ENCODE assay signal across 10 mouse cellular contexts in the genomic region with DNA sequence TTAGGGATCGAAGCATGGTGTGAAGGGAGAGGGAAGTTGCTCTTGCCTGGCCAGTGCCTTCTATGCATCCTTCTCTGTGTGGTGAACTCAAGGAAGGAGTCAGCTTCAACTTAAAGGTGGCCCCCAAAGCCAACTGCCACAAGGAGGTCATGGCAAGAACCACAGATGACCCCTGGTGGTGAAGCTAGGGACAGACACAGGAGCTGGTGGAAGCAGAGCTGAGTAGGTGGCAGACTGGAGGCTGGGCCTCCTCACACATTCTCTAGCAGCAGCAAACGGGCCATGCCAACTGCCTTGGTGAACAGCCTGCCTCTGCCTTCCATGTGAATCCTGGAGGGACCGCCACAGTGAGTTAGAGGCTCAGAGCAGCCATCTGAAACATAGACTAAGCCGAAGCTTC. TPM values are rescaled to one million over a fixed set of nuclear protein-coding genes. Genes with fewer than 3 reads are reported as not detected.
DNase-seq lines count a peak whose midpoint lies in the region; ATAC-seq and TF ChIP-seq lines count a peak whose summit lies in the region.
"Had no signal": no experiment of that assay in that cellular context is flagged by ENCODE, and none has a peak within 500 bp of the region (broad histone marks: within the 10 kb centered on the region; RNA-seq: fewer than 3 reads in every experiment).

No protein-coding gene starts in this region.

- intact Hi-C loops in left cerebral cortex, postnatal 36 days (cut with DNase I), result loop anchor here (2.0 kb wide), 1 partner anchor 113 kb away; no protein-coding TSS in a partner anchor

- DNase-seq in liver, result peak; percentile 47
- DNase-seq in liver, embryonic 11.5 days (ENCODE audit: low spot score), result no peak
- peak; percentile 55 for DNase-seq in adrenal gland, postnatal 25 days
- DNase-seq in forelimb bud, embryonic 11.5 days (ENCODE audit: low read depth, low spot score), result peak; percentile 62
- DNase-seq in kidney, adult 2 months, result peak; percentile 79
- peak; percentile 41 to 70 for DNase-seq in left cerebral cortex, postnatal 36 days (ENCODE audit: low spot score in 2 of 2)
- DNase-seq in retina, adult 2 months (ENCODE audit: low read depth, low spot score), result peak; percentile 4
- peak; percentile 58 to 62 for DNase-seq in thymus, postnatal 36 days

- H3K4me2 ChIP-seq in liver, embryonic 11.5 days, result no peak overlapping the region
- H3K4me2 ChIP-seq: embryonic facial prominence, embryonic 12.5 days; neural tube, embryonic 12.5 days had no signal

- H3K4me1 ChIP-seq in liver, embryonic 11.5 days (replicated peaks; ENCODE audit: control insufficient read depth, insufficient read depth, low read length), result no peaks in the 10 kb centered on the region
- H3K4me1 ChIP-seq in kidney, adult 2 months (ENCODE audit: control insufficient read depth, insufficient read depth, low read length), result no peaks in the 10 kb centered on the region
- H3K4me1 ChIP-seq: neural tube, embryonic 12.5 days had no signal

- ATAC-seq in liver, embryonic 11.5 days (replicated peaks; ENCODE audit: low FRiP score), result no peak

- peak; percentile 75 for TF ChIP-seq CTCF in kidney, adult 2 months (conservative IDR thresholded peaks at IDR 0.05; ENCODE audit: insufficient read depth, insufficient read length, low read depth, low read length)

- H3K27ac ChIP-seq in liver, embryonic 11.5 days (ENCODE audit: low read depth, low read length), result no peak overlapping the region
- H3K27ac ChIP-seq in kidney, adult 2 months (ENCODE audit: insufficient read depth, low read depth, low read length), result no peak overlapping the region
- H3K27ac ChIP-seq: embryonic facial prominence, embryonic 12.5 days; neural tube, embryonic 12.5 days had no signal

- H3K4me3 ChIP-seq in liver, embryonic 11.5 days (ENCODE audit: low read depth, low read length), result no peak overlapping the region
- H3K4me3 ChIP-seq in kidney, adult 2 months (ENCODE audit: insufficient read depth, low read depth, low read length), result no peak overlapping the region
- H3K4me3 ChIP-seq: embryonic facial prominence, embryonic 12.5 days; neural tube, embryonic 12.5 days had no signal

- H3K9me3 ChIP-seq in liver, embryonic 11.5 days (ENCODE audit: control insufficient read depth, low read length), result no peaks in the 10 kb centered on the region
- H3K9me3 ChIP-seq: embryonic facial prominence, embryonic 12.5 days had no signal

- WGBS in liver, embryonic 11.5 days, result 63% methylated on average over 4 of the region's 4 CpGs
- WGBS in kidney, adult 2 months, result 60% methylated on average over 4 of the region's 4 CpGs

- no peaks in the 10 kb centered on the region for H3K27me3 ChIP-seq in liver, embryonic 11.5 days (replicated peaks; ENCODE audit: control insufficient read depth, insufficient read depth, low read length)
- H3K27me3 ChIP-seq in kidney, adult 2 months (replicated peaks; ENCODE audit: control insufficient read depth, insufficient read depth, low read length), result no peaks in the 10 kb centered on the region
- H3K27me3 ChIP-seq: embryonic facial prominence, embryonic 12.5 days; neural tube, embryonic 12.5 days had no signal

- no peak for TF ChIP-seq POLR2A in kidney, adult 2 months (IDR thresholded peaks at IDR 0.05; ENCODE audit: low read depth, low read length)

- H3K36me3 ChIP-seq in liver, embryonic 11.5 days (ENCODE audit: control insufficient read depth, insufficient read depth, low read length), result no peaks in the 10 kb centered on the region
- H3K36me3 ChIP-seq in kidney, adult 2 months (ENCODE audit: control insufficient read depth, insufficient read depth, low read length), result no peaks in the 10 kb centered on the region
- H3K36me3 ChIP-seq: embryonic facial prominence, embryonic 12.5 days; neural tube, embryonic 12.5 days had no signal

- no peak overlapping the region for H3K9ac ChIP-seq in liver, embryonic 11.5 days (ENCODE audit: low read depth, low read length)
- H3K9ac ChIP-seq: embryonic facial prominence, embryonic 12.5 days; neural tube, embryonic 12.5 days had no signal

RNA-seq across cellular contexts. Expression of a gene that starts 23.6 kb away (rescaled TPM):
- polyA plus RNA-seq in liver, embryonic 11.5 days (2014; fragmentation: Nextera tagmentation; extraction: Ambion mirVana), result 1.2 and 1.5 TPM in 2 replicates
- 11.4 and 14.3 TPM in 2 replicates for total RNA-seq in adrenal gland, postnatal 25 days (2021)
- 9.2 and 10.1 TPM in 2 replicates for polyA plus RNA-seq in kidney, adult 2 months (2012; rRNA removed)
- total RNA-seq in left cerebral cortex, postnatal 36 days (2021), result 10 to 100 TPM in 1 of 2 experiments, 1 to 10 TPM in 1; 6.7 to 10.2 TPM
